Mouse (Mus musculus) forelimb bud, embryonic 11.5 days (tissue): ENCODE results near the gene Atp6v0e.

Source experiments
- DNase-seq: peaks from one replicate; pipeline ENCODE4 v3.0.0-alpha.2; 2012; ENCODE audit warnings: low read depth, low spot score

Gene Atp6v0e

DNA sequence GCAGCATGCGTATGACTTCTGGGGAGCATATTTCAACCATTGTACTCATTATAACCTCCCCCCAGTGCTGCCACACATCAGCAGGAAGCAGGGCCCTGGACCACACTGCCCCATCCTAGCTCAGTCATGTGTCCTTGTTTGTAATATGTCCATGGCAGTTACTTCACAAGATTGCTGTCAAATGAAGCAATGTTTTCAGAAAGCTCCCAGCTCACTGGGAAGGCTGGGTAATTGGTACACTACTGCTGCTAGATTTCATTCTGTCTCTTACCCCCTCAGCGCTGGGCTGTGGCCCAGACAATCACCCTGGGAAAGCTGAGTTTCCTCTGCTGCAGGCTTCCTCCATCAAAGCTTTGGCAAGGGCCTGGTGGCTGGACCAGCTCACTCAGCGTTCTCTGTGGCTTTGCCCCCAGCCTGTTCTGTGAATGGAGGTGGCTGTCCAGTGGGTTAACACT lies 22.7 kb upstream of the Atp6v0e start:
- DNase-seq: no peak

DNA sequence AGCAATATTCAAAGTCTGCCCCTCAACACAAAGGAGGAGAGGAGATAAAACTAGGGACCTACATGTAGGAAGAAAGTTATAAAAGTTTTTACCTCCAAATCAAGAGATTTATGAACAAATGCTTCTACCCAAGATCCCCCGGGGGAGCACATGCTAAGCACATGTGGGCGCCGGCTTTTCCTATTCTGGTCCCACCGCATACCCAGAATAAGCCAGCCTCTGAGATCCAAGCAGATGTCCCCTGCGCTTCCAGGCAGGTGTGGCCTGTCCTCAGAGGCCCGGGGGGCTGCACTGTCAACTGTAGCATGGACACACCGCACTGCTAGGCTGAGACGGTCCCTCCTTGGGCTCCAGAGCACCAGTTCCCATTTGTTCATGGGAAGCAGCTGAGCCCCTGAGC lies 19.6 kb upstream of the Atp6v0e start:
- no peak for DNase-seq

- no peak for DNase-seq
Measured at GRCm38 (mm10) chr17:26643993-26644392, 19.0 kb upstream of the Atp6v0e start.

DNA sequence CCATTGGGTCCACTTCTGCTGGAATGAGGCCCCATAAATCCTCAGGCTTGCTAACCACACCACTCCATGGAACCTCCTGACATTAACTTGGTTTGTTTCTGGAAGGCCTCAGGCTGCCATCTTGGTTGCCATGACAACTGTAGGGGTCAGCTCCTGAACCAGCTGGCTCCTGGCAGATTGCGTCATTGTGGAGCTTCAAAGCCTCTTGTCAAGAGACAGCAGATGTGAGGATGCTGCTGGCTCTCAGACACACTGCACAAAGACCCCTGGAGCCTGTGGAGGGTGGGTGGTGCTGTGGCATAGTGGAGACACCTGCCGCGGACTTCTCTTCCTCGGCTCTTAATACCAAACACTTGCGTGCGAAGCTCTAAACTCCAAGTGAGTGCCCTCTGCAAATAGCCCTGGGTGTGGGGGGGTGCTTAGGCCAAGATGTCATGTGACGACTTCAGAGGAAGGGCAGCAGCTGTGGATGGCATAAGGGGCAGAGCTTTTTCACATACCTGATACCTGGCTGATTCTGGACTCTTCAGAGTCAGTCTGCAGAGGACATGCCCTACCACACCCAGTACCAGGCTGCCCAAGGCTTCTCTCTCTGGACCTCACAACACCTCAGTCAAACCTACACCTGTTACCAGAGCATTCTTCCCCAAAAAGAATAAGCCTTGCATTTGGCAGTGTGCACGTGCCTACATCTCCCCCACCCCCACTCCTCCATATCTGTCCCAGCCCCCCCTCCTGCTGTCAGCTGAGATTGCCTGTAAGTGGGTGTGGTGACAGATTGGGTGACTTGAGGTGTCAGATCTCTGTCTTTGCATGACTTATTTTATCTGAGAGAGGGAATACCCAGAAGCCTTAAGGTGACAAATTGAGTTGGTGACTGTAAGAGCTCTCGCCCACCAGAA lies 18.3 kb upstream of the Atp6v0e start:
- peak; percentile 11 for DNase-seq

DNA sequence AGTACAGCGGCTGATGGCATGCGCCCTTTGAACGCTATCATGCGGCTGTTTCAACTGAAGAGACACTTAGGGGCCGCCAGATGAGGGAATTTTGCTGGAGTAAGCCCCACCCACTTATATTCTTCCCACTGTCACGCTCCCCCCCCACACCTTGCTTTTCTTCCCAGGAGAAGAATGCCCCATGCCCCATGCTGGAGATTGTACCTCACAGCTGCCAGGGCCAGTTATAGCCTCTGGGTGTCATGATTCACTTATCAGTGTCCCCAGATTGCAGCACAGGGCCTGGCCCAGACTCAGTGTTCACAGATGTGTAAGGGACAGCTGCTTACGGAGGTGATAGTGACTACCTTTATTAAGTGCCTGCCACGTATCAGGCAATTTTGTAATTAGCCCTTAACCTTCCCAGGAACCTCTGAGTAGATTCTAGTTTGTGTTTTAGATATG lies 17.6 kb upstream of the Atp6v0e start:
- no peak for DNase-seq

DNA sequence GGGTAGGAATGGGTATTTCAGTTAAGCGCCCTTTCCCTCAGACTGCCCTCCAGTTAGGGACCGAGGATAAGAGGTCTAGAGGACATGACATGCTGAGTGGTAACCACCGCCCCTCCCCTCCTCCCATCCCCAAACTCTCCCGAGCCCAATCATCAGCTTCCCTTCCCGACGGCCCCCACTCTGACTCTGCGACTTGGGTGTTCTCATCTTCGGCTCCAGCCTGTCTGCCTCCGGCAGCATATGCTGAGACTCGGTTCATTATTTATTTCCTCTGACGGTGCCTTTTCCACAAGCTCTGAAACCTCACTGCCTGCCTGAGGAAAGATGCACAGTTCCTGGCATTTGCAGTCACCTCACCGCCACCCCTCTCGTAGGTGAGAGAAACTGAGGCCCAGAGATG lies 15.7 kb upstream of the Atp6v0e start:
- DNase-seq: no peak

DNA sequence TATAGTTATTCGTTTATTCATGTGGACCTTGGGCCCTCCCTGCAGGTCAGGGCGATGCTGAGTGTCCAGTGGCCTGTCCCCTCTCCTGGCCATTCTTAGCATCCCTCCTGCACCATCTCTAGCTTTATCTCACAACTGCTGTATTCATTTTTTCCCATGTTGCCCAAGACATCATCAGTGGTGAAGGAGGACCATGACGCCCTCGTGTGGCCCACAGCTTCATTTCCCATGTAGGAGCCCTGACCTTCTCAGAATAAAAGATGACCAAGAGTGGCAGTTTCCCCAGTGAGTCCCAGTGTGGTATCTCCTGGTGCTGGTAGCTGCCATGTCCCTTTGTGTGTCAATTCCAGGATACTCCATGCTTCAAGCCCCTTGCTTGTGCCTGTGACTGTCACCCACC lies 13.5 kb upstream of the Atp6v0e start:
- no peak for DNase-seq

DNA sequence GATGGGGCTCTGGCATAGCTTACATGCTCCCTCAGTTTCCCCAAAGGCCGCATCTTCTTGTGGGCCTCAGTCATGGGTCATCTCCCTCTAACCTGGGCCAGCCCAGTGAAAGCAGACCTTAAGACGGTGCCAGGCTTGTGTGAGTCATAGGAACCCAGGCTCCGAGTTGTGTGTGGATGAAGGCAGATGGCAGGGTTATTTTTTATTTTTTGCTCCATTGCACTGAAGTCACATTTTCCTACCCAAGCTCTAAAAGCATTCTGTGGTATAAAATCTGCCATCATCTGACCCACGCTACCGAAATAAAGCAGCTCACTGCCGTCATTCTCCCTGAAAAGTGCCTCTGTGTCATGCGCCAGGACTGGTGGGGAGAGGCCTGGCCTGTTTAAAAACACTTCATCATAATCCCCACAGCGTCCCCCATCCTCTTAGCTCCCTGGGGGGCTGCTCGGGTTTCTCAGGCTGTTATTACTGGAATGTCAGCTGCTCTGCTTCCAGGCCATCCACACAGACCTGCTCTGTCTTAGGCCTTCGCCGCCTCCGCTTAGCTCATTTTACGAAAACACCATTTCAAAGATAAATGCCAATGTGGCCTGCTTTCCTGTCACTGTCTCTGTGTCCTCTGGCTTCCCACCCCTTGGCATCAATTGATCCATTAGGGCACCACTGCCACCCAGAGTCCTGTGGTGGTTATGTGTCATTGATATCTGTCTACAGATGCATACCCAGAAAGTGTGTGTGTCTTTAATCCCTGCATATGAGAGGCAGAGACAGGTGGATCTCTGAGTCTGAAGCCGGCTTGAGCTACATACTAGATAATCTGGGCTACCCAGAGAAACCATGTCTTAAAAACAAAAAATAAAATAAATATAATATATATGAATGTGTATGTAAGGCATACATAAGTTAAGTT lies 12.3 kb upstream of the Atp6v0e start:
- DNase-seq: no peak

DNA sequence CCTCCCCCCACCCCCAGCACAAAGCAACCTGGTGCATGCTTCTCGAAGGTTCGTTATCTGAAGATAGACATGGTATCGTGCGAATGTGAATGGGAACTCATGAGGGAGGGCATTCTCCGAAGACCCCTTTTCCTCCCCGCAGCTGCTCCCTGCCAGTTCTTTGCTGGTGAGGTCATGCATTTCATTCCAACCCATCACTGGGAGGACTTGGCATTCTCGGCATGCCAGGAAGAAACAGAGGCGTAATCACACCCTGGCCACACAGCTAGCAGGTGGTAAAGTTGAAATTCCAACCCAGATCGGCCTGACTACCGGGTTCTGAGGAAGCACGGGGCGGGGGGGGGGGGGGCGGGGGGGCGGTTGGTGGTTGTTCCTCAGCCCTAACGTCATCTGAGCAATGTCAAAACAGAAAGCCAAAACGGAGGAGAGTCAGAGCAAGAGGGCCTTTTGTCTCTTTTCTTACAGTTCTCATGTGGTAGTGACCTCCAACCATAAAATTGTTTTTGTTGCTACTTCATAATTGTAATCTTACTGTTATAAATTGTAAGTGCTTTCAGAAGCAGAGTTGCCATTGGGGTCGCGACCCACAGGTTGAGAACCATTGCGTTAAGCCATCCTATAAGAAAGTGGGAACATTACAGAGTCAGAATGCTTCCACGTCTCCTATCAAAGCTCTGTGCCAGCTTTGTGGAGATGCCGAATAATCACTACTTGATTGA lies 4.0 kb upstream of the Atp6v0e start:
- no peak for DNase-seq

DNA sequence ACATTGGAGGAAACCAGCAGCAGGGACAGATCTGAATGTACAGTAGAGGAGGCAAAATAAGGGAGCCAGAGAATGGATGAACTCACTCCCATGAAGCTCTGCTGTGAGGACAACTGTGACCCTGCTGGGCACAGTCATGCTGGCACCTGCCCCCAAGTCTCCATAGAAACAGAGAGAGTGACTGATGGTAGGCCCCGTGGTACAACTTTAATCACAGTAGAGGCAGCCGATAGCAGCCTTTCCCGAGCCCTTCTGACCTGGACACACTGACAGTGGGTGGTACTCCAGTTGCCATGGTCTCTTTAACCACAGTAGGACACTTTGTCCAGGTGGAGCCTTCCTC lies 3.5 kb upstream of the Atp6v0e start:
- DNase-seq: no peak

- DNase-seq: peak; percentile 65
Measured at GRCm38 (mm10) chr17:26660192-26660912, 2.7 kb upstream of the Atp6v0e start.

- DNase-seq: no peak
Measured at GRCm38 (mm10) chr17:26662204-26662603, 827 bp upstream of the Atp6v0e start.

GRCm38 (mm10) chr17:26665600-26665999 lies 2.6 kb downstream of the Atp6v0e start:
- no peak for DNase-seq

DNA sequence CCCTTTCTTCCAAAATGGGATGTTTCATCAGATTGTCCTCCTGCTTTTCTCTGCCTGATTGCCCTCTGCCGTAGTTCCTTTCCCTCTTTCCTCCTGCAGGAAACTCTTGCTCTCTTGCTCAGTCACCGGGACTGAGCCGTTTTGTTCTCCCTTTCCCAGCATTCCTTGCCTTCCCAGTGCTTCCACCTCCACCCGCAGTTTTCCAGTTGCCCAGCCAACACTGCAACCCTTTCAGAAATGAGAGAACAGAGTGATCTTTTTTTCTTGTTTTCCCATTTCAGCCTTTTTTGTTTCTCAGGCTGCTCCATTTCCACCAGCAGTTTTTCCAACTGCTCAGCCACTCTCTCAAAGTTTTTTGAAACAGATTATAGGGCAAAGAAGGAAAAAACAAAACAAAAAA lies 8.2 kb downstream of the Atp6v0e start:
- DNase-seq: no peak

DNA sequence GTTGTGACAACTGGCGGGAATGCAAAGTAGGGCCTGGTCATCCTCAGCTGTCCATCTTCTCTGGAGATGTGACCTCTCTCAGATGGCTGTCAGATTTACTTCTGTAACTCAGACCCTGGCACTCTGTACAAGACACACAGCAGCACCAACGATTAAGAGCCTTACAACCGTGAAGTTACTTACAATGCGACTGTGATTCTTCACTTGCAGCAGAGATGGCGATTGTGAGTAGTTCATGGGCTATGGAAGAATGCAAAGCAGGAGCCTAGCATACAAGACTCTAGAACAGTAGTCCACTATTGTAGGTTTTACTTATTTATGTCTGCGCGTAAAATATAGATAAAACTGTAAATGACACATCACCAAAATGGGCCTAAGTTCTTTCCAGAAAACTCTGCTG lies 12.8 kb downstream of the Atp6v0e start:
- no peak for DNase-seq

- DNase-seq: peak; percentile 89
Measured at GRCm38 (mm10) chr17:26676252-26676615, 13.2 kb downstream of the Atp6v0e start.

GRCm38 (mm10) chr17:26676616-26677376 lies 13.8 kb downstream of the Atp6v0e start:
- no peak for DNase-seq

GRCm38 (mm10) chr17:26677711-26678637 lies 14.9 kb downstream of the Atp6v0e start:
- DNase-seq: no peak

DNA sequence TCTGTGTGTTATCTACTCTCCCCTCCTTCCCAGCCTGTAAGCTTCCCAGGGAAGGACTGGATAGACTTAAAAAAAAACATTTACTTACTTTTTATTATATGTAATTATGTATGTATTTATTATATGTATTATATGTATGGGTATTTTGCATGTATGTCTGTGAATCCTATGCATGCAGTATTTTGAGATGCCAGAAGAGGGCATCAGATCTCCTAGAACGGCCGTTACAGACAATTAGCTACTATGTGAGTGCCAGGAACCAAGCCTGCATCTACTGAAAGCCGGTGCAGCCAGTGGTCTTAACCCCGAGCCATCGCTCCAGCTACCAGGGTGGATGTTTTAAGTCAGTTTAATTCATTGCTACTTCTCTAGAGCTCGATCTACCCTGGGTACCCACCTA lies 18.2 kb downstream of the Atp6v0e start:
- no peak for DNase-seq
